Mouse (Mus musculus): ENCODE measurements at regions not wholly inside any gene's neighbourhood (a gene's known extent, or its start where the extent isn't known, plus 50 kb on each side); places are given as distances from the start of the nearest gene placed in this dataset.
A peak's percentile ranks its signal among the peaks of the same experiment; 100 is the strongest.

DNA sequence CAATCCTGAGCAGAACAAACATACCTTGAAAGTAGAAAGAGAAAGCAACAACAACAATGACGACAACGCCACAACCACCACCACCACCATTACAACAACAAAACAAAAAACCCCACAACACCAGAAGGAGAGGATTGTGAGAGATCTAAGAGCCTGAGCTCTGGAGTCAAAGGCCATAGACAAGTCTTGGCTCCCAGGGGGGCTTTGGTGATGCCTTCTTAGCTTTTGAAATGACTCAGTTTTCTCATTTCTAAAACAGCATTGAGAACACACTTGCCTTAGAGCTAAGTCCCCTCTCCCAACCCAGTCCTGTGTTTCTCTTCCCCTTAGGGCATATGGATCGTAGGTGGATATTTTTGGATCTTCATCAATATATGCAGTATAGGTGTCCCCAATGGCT is 112.2 kb downstream of the Kif20b start:
- DNase-seq: no peak
- TF ChIP-seq POLR2A (IDR thresholded peaks at IDR 0.05; ENCODE audit: borderline replicate concordance, extremely low read depth, low read depth, low read length) (no peak), CTCF (IDR thresholded peaks at IDR 0.05; ENCODE audit: insufficient read depth, low read length) (no peak)
- Histone ChIP-seq H3K4me3 (replicated peaks; ENCODE audit: extremely low read depth, low read depth, low read length) (no peak overlapping the region), H3K4me1 (ENCODE audit: control insufficient read depth, insufficient read depth, low read length) (no peaks in the 10 kb centered on the region)
- WGBS: 88% methylated on average over 3 of the region's 3 CpGs

DNA sequence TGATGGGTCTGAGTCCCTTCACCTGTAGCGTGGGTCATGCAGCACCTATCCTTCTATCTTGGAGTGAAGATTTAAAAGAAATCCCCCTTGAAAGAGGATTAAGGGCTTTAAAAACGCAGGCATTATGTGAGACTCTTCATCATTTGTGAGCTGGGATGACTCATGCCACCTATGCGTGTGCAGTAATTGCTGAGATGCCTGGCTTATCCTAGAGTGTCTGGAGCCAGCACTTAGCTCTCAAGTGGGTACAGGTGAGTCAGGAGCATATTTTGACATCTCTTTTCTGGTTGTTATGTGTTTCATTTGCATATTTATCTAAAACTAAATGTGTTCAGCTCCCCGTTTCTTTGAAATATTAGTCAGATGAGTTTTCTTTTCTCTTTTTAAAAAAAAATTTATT is 123.4 kb downstream of the Kif20b start:
- TF ChIP-seq CTCF (IDR thresholded peaks at IDR 0.05; ENCODE audit: insufficient read depth, low read length) (no peak), POLR2A (IDR thresholded peaks at IDR 0.05; ENCODE audit: borderline replicate concordance, extremely low read depth, low read depth, low read length) (no peak)
- Histone ChIP-seq H3K4me1 (ENCODE audit: control insufficient read depth, insufficient read depth, low read length) (no peaks in the 10 kb centered on the region), H3K4me3 (replicated peaks; ENCODE audit: extremely low read depth, low read depth, low read length) (no peak overlapping the region)
- 66% methylated on average over 4 of the region's 4 CpGs for WGBS
- peak; percentile 12 for DNase-seq

GRCm38 (mm10) chr19:35066352-35066935 is 144.3 kb downstream of the Kif20b start:
- TF ChIP-seq CTCF (IDR thresholded peaks at IDR 0.05; ENCODE audit: insufficient read depth, low read length): no peak
- TF ChIP-seq POLR2A (IDR thresholded peaks at IDR 0.05; ENCODE audit: borderline replicate concordance, extremely low read depth, low read depth, low read length): no peak
- WGBS: 32% methylated on average over 3 of the region's 3 CpGs
- no peak overlapping the region for H3K4me3 ChIP-seq (replicated peaks; ENCODE audit: extremely low read depth, low read depth, low read length)

DNA sequence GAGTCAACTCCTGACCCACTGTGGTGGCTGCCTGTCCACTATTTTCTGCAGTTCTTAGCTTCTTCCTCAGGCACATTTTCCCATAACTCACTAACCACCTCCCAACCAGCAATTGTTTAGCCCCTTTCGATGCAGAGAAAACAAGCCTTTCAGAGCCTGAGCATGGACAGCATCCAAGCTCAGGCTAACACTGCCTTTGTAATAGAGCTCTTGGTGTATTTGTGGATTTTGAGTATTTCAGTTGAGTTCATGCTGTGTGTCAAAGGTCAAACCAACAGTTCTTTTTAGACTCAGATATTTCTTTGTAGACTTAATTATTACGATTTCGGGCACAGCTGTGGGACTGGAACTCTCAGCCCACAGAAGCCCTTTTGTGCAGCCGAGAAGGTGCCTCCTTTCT is 159.0 kb downstream of the Kif20b start:
- H3K4me3 ChIP-seq (replicated peaks; ENCODE audit: extremely low read depth, low read depth, low read length): no peak overlapping the region
- no peak for DNase-seq
- WGBS: 63% methylated on average over 4 of the region's 4 CpGs
- no peaks in the 10 kb centered on the region for H3K4me1 ChIP-seq (ENCODE audit: control insufficient read depth, insufficient read depth, low read length)
- no peak for TF ChIP-seq POLR2A (IDR thresholded peaks at IDR 0.05; ENCODE audit: borderline replicate concordance, extremely low read depth, low read depth, low read length)
- no peak for TF ChIP-seq CTCF (IDR thresholded peaks at IDR 0.05; ENCODE audit: insufficient read depth, low read length)

More at GRCm38 (mm10) chr19:35066352-35066935, 144.3 kb downstream of the Kif20b start:
- no peak for DNase-seq
- no peaks in the 10 kb centered on the region for H3K4me1 ChIP-seq (ENCODE audit: control insufficient read depth, insufficient read depth, low read length)

- WGBS: 14% methylated on average over 1 of the region's 1 CpGs
- H3K4me3 ChIP-seq (replicated peaks; ENCODE audit: extremely low read depth, low read depth, low read length): no peak overlapping the region
- no peak for DNase-seq
- H3K4me1 ChIP-seq (ENCODE audit: control insufficient read depth, insufficient read depth, low read length): no peaks in the 10 kb centered on the region
- TF ChIP-seq POLR2A (IDR thresholded peaks at IDR 0.05; ENCODE audit: borderline replicate concordance, extremely low read depth, low read depth, low read length): no peak
Observed at GRCm38 (mm10) chr19:35101244-35101643, 179.1 kb downstream of the Kif20b start.

DNA sequence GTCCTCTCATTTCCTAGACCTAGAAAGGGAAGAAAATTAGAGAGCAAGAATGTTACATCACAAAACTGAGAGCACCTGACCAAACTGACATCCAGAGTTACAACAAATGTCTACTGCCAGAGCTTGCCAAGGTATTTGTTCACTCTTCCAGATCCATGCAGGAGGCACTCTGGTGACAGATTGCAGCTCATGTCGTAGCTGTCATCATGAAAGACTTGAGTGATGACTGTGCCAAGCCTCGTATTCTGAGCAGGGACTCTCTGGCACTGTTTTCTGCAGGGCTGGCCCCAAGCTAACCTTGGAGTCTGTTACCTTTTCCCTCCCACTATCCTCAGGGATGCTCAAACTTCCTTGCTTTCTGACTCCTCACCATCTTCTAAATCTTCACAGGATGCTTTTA is 192.2 kb downstream of the Kif20b start:
- Histone ChIP-seq H3K4me1 (ENCODE audit: control insufficient read depth, insufficient read depth, low read length) (no peaks in the 10 kb centered on the region), H3K4me3 (replicated peaks; ENCODE audit: extremely low read depth, low read depth, low read length) (no peak overlapping the region)
- TF ChIP-seq CTCF (IDR thresholded peaks at IDR 0.05; ENCODE audit: insufficient read depth, low read length): no peak
- no peak for DNase-seq
- 24% methylated on average over 2 of the region's 2 CpGs for WGBS

DNA sequence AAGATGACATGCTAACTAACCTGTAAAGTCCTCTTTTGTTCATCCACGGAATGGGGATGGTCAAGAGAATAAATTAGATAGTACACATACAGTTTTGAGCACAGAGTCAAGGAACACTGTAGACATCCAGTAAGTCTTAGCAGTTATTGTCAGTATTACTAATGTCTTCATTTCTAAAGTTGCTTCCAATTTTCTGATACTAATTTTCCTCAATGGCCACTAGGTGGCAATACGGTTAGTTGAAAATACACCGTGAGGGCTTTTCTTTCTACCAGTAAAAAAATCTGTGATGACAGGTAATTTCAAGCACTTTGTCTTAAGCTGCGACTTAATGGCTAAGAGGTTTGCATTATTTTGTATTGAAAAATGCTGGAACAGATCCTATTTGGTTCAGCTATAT is 203.1 kb downstream of the Kif20b start:
- TF ChIP-seq POLR2A (IDR thresholded peaks at IDR 0.05; ENCODE audit: borderline replicate concordance, extremely low read depth, low read depth, low read length) (no peak), CTCF (IDR thresholded peaks at IDR 0.05; ENCODE audit: insufficient read depth, low read length) (no peak)
- DNase-seq: no peak
- Histone ChIP-seq H3K4me1 (ENCODE audit: control insufficient read depth, insufficient read depth, low read length) (no peaks in the 10 kb centered on the region), H3K4me3 (replicated peaks; ENCODE audit: extremely low read depth, low read depth, low read length) (no peak overlapping the region)
- 15% methylated on average over 4 of the region's 4 CpGs for WGBS

DNA sequence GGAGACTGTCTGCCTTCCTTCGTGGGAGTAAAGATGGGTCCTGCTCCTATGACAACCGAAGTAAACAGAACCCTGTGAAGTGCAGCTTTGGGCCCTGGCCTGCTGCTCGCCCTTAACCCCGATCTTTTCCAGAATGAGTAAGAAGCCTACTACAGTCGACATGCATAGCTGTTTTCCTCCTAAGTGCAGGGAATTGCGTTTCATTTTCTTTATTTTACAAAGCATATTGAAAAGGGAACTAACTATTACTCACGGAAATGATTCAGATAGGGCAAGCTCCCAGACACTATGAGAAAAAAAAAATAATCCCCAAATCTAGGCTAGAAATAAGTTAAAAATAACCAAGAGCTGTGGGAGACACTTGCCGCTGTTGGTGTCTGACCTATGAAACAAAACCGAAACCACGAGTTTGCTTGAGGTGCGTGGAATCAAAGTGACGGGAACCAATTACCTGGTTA is 204.5 kb downstream of the Kif20b start:
- 59% methylated on average over 12 of the region's 12 CpGs for WGBS
- no peak overlapping the region for H3K4me3 ChIP-seq (replicated peaks; ENCODE audit: extremely low read depth, low read depth, low read length)
- H3K4me1 ChIP-seq (ENCODE audit: control insufficient read depth, insufficient read depth, low read length): no peaks in the 10 kb centered on the region
- DNase-seq: no peak
- no peak for TF ChIP-seq POLR2A (IDR thresholded peaks at IDR 0.05; ENCODE audit: borderline replicate concordance, extremely low read depth, low read depth, low read length)
- TF ChIP-seq CTCF (IDR thresholded peaks at IDR 0.05; ENCODE audit: insufficient read depth, low read length): no peak

GRCm38 (mm10) chr19:35128104-35128503 is 205.9 kb downstream of the Kif20b start:
- TF ChIP-seq POLR2A (IDR thresholded peaks at IDR 0.05; ENCODE audit: borderline replicate concordance, extremely low read depth, low read depth, low read length) (no peak), CTCF (IDR thresholded peaks at IDR 0.05; ENCODE audit: insufficient read depth, low read length) (no peak)
- WGBS: 69% methylated on average over 3 of the region's 3 CpGs
- Histone ChIP-seq H3K4me1 (ENCODE audit: control insufficient read depth, insufficient read depth, low read length) (no peaks in the 10 kb centered on the region), H3K4me3 (replicated peaks; ENCODE audit: extremely low read depth, low read depth, low read length) (no peak overlapping the region)
- DNase-seq: no peak

- no peak for DNase-seq
- no peak overlapping the region for H3K4me3 ChIP-seq (replicated peaks; ENCODE audit: extremely low read depth, low read depth, low read length)
- no peak for TF ChIP-seq CTCF (IDR thresholded peaks at IDR 0.05; ENCODE audit: insufficient read depth, low read length)
- TF ChIP-seq POLR2A (IDR thresholded peaks at IDR 0.05; ENCODE audit: borderline replicate concordance, extremely low read depth, low read depth, low read length): no peak
- no peaks in the 10 kb centered on the region for H3K4me1 ChIP-seq (ENCODE audit: control insufficient read depth, insufficient read depth, low read length)
Observed at GRCm38 (mm10) chr19:35143131-35143530, 221.0 kb downstream of the Kif20b start.
